Mouse (Mus musculus): ENCODE data around the gene Zfp526. TPM values are rescaled to one million over a fixed set of nuclear protein-coding genes. Genes with fewer than 3 reads are reported as not detected.

Zfp526 gene
- polyA plus RNA-seq, 1 experiment = 14.4 TPM

DNA sequence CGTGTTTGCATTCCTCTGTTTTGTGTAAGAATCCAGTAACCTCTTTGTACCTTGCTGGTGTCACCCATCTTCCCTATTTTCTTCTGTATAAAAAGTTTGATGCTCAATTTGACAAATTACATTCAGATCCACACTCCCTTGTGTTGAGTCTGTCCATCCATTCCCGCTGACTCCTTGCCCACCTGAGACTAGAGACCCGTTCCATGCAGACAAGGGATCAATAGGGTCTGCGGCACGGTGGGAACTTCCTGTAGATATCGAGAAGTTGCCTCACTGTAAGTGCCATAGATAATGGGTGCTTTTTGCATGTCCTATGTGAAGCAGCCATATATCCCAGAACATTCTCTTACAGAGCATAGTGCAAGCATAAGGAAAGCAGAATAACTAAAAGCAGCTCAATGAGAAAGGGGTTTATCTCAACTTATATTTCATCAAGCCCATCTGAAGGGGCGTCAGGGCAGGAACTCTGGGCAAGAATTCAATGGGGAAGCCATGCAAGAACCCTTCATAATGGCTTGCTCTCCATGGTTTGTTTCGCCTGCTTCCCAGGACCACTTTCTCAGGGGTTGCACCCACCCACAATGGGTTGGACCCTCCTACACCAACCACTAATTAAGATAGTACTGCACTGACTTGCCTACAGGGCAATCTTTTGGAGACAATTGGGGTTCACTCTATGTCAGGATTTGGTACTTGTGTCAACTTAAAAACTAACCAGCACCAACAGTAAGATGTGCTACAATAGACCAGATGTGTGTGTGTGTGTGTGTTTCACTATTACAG lies 45.1 kb downstream of the Zfp526 start:
- 87% methylated on average over 8 of the region's 8 CpGs for WGBS
- H3K27ac ChIP-seq (ENCODE audit: insufficient read depth, low read length) = no peak overlapping the region

GRCm38 (mm10) chr7:25267301-25267750 lies 46.1 kb downstream of the Zfp526 start, which contains the start of gene Cic:
Cic (plus strand) TSS chr7:25267704.
- peaks cover 8% of the 10 kb centered on the region; the same call in 1 of the 2 replicates for H3K36me3 ChIP-seq (ENCODE audit: control insufficient read depth, insufficient read depth, low read length)
- DNase-seq (ENCODE audit: low read depth in 1 of 2, low spot score in 2 of 2) = peak; percentile 98 to 100
- no peaks in the 10 kb centered on the region for H3K27me3 ChIP-seq (ENCODE audit: control insufficient read depth, insufficient read depth, low read length)
- peak within 1 kb of the TSS; percentile 85 for H3K4me3 ChIP-seq (ENCODE audit: extremely low read depth, insufficient read depth, insufficient read length)
- peaks cover 27% of the 10 kb centered on the region for H3K4me1 ChIP-seq (ENCODE audit: control insufficient read depth, insufficient read depth, insufficient read length)
- TF ChIP-seq CTCF (IDR thresholded peaks at IDR 0.05; ENCODE audit: extremely low read depth, insufficient read depth, insufficient read length, insufficient replicate concordance) = no peak
- no peak for TF ChIP-seq POLR2A (IDR thresholded peaks at IDR 0.05; ENCODE audit: low read depth, low read length)
- peak within 1 kb of the TSS; percentile 98 for H3K27ac ChIP-seq (ENCODE audit: insufficient read depth, low read length)
- 1% methylated on average over 29 of the region's 29 CpGs for WGBS

More for the DNA sequence above, 45.1 kb downstream of the Zfp526 start:
- no peak for TF ChIP-seq POLR2A (IDR thresholded peaks at IDR 0.05; ENCODE audit: low read depth, low read length)
- no peak for TF ChIP-seq CTCF (IDR thresholded peaks at IDR 0.05; ENCODE audit: extremely low read depth, insufficient read depth, insufficient read length, insufficient replicate concordance)
- peaks cover 3% of the 10 kb centered on the region; the same call in 1 of the 2 replicates for H3K36me3 ChIP-seq (ENCODE audit: control insufficient read depth, insufficient read depth, low read length)
- no peak overlapping the region for H3K4me3 ChIP-seq (ENCODE audit: extremely low read depth, insufficient read depth, insufficient read length)
- no peaks in the 10 kb centered on the region for H3K27me3 ChIP-seq (ENCODE audit: control insufficient read depth, insufficient read depth, low read length)
- peaks cover 23% of the 10 kb centered on the region for H3K4me1 ChIP-seq (ENCODE audit: control insufficient read depth, insufficient read depth, insufficient read length)
- no peak for DNase-seq (ENCODE audit: low read depth in 1 of 2, low spot score in 2 of 2)

GRCm38 (mm10) chr7:25267751-25268463 lies 46.7 kb downstream of the Zfp526 start:
- no peaks in the 10 kb centered on the region for H3K27me3 ChIP-seq (ENCODE audit: control insufficient read depth, insufficient read depth, low read length)
- H3K27ac ChIP-seq (ENCODE audit: insufficient read depth, low read length) = peak overlapping the region; percentile 98
- H3K36me3 ChIP-seq (ENCODE audit: control insufficient read depth, insufficient read depth, low read length) = peaks cover 12% of the 10 kb centered on the region; the same call in 1 of the 2 replicates
- peak overlapping the region; percentile 85 for H3K4me3 ChIP-seq (ENCODE audit: extremely low read depth, insufficient read depth, insufficient read length)
- peaks cover 27% of the 10 kb centered on the region for H3K4me1 ChIP-seq (ENCODE audit: control insufficient read depth, insufficient read depth, insufficient read length)
- no peak for TF ChIP-seq POLR2A (IDR thresholded peaks at IDR 0.05; ENCODE audit: low read depth, low read length)
- no peak for TF ChIP-seq CTCF (IDR thresholded peaks at IDR 0.05; ENCODE audit: extremely low read depth, insufficient read depth, insufficient read length, insufficient replicate concordance)
- WGBS = under 1% methylated on average over 33 of the region's 33 CpGs
- peak; percentile 98 to 100 for DNase-seq (ENCODE audit: low read depth in 1 of 2, low spot score in 2 of 2)

GRCm38 (mm10) chr7:25268588-25268987 lies 47.4 kb downstream of the Zfp526 start:
- no peak for DNase-seq (ENCODE audit: low read depth in 1 of 2, low spot score in 2 of 2)
- Histone ChIP-seq H3K36me3 (ENCODE audit: control insufficient read depth, insufficient read depth, low read length) (peaks cover 14% of the 10 kb centered on the region; the same call in 1 of the 2 replicates), H3K27ac (ENCODE audit: insufficient read depth, low read length) (peak overlapping the region; percentile 75), H3K27me3 (ENCODE audit: control insufficient read depth, insufficient read depth, low read length) (no peaks in the 10 kb centered on the region), H3K4me1 (ENCODE audit: control insufficient read depth, insufficient read depth, insufficient read length) (peaks cover 27% of the 10 kb centered on the region), H3K4me3 (ENCODE audit: extremely low read depth, insufficient read depth, insufficient read length) (peak overlapping the region; percentile 76)
- TF ChIP-seq CTCF (IDR thresholded peaks at IDR 0.05; ENCODE audit: extremely low read depth, insufficient read depth, insufficient read length, insufficient replicate concordance) = no peak
- no peak for TF ChIP-seq POLR2A (IDR thresholded peaks at IDR 0.05; ENCODE audit: low read depth, low read length)
- 3% methylated on average over 7 of the region's 7 CpGs for WGBS

GRCm38 (mm10) chr7:25269029-25269428 lies 47.8 kb downstream of the Zfp526 start:
- no peak for TF ChIP-seq CTCF (IDR thresholded peaks at IDR 0.05; ENCODE audit: extremely low read depth, insufficient read depth, insufficient read length, insufficient replicate concordance)
- TF ChIP-seq POLR2A (IDR thresholded peaks at IDR 0.05; ENCODE audit: low read depth, low read length) = no peak
- WGBS = 6% methylated on average over 4 of the region's 4 CpGs
- peak overlapping the region; percentile 76 for H3K4me3 ChIP-seq (ENCODE audit: extremely low read depth, insufficient read depth, insufficient read length)
- peaks cover 27% of the 10 kb centered on the region for H3K4me1 ChIP-seq (ENCODE audit: control insufficient read depth, insufficient read depth, insufficient read length)
- H3K27me3 ChIP-seq (ENCODE audit: control insufficient read depth, insufficient read depth, low read length) = no peaks in the 10 kb centered on the region
- peaks cover 14% of the 10 kb centered on the region; the same call in 1 of the 2 replicates for H3K36me3 ChIP-seq (ENCODE audit: control insufficient read depth, insufficient read depth, low read length)
- DNase-seq (ENCODE audit: low read depth in 1 of 2, low spot score in 2 of 2) = no peak
- peak overlapping the region; percentile 75 for H3K27ac ChIP-seq (ENCODE audit: insufficient read depth, low read length)

- no peak for TF ChIP-seq CTCF (IDR thresholded peaks at IDR 0.05; ENCODE audit: extremely low read depth, insufficient read depth, insufficient read length, insufficient replicate concordance)
- no peak for TF ChIP-seq POLR2A (IDR thresholded peaks at IDR 0.05; ENCODE audit: low read depth, low read length)
- Histone ChIP-seq H3K27ac (ENCODE audit: insufficient read depth, low read length) (peak overlapping the region; percentile 75), H3K4me1 (ENCODE audit: control insufficient read depth, insufficient read depth, insufficient read length) (peaks cover 27% of the 10 kb centered on the region), H3K27me3 (ENCODE audit: control insufficient read depth, insufficient read depth, low read length) (no peaks in the 10 kb centered on the region), H3K36me3 (ENCODE audit: control insufficient read depth, insufficient read depth, low read length) (peaks cover 14% of the 10 kb centered on the region; the same call in 1 of the 2 replicates), H3K4me3 (ENCODE audit: extremely low read depth, insufficient read depth, insufficient read length) (peak overlapping the region; percentile 76; the same call in 1 of the 2 replicates)
- no peak for DNase-seq (ENCODE audit: low read depth in 1 of 2, low spot score in 2 of 2)
- 11% methylated on average over 8 of the region's 8 CpGs for WGBS
Measured at GRCm38 (mm10) chr7:25269545-25270271, 48.5 kb downstream of the Zfp526 start.

All from spleen, adult 2 months (tissue).